Mouse (Mus musculus) forebrain, postnatal 0 days (tissue): ENCODE measurements at regions not wholly inside any gene's neighbourhood (a gene's known extent, or its start where the extent isn't known, plus 50 kb on each side); places are given as distances from the start of the nearest gene placed in this dataset.

Experiments used
- ATAC-seq: fragments of 200-750 bp; cut with Nextera tagmentation; 2 replicates; pipeline ENCODE4 v1.8.0; 2017; ENCODE audit warnings: mild to moderate bottlenecking, moderate library complexity
- DNase-seq: peaks from one replicate; pipeline ENCODE4 v3.0.0-alpha.2; 2015
- H3K27ac ChIP-seq: fragments of 300-500 bp; sonication (generic); 2 replicates; pipeline ENCODE4 v1.5.1; 2014; ENCODE audit warnings: low read depth, mild to moderate bottlenecking, antibody characterized with exemption, low read length, moderate library complexity, mixed read lengths
- H3K27me3 ChIP-seq: fragments of 300-500 bp; sonication (generic); 2 replicates; pipeline ENCODE4 v1.6.1; 2014; ENCODE audit warnings: mild to moderate bottlenecking, low read length, mixed read lengths; ENCODE audit not compliant: insufficient read depth
- H3K36me3 ChIP-seq: fragments of 300-500 bp; sonication (generic); 2 replicates; pipeline ENCODE4 v1.6.1; 2014; ENCODE audit warnings: mild to moderate bottlenecking, moderate library complexity; ENCODE audit not compliant: insufficient read depth
- H3K4me1 ChIP-seq: fragments of 300-500 bp; sonication (generic); 2 replicates; pipeline ENCODE4 v1.6.1; 2014; ENCODE audit warnings: antibody characterized with exemption; ENCODE audit not compliant: insufficient read depth
- H3K4me2 ChIP-seq: fragments of 300-500 bp; sonication (generic); 2 replicates; pipeline ENCODE4 v1.6.1; 2014; ENCODE audit warnings: low read depth, mild to moderate bottlenecking, moderate library complexity
- H3K4me3 ChIP-seq: fragments of 300-500 bp; sonication (generic); 2 replicates; pipeline ENCODE4 v1.5.1; 2014; ENCODE audit warnings: low read depth, low read length, mixed read lengths
- H3K9ac ChIP-seq: fragments of 300-500 bp; sonication (generic); 2 replicates; pipeline ENCODE4 v1.6.1; 2014; ENCODE audit warnings: mild to moderate bottlenecking
- H3K9me3 ChIP-seq: fragments of 300-500 bp; sonication (generic); 2 replicates; pipeline ENCODE4 v1.6.1; 2016; ENCODE audit warnings: low read length
- CTCF ChIP-seq: sonication (generic); IDR thresholded peaks from 2 replicates; pipeline ENCODE4 v1.5.1; 2016; ENCODE audit warnings: antibody characterized with exemption, control low read depth, low read depth
- WGBS: fragments of 180-500 bp; shearing (Covaris S2); extraction: QIAGEN DNeasy Blood & Tissue Kit; methylation state at CpG from one replicate; pipeline ENCODE4 v1.1.7; 2014; 5-methylcytosine and 5-hydroxymethylcytosine counted together

GRCm38 (mm10) chr12:31130434-31130833, 56.8 kb downstream of the Fam110c start:
- 69% methylated on average over 2 of the region's 2 CpGs for WGBS
- Histone ChIP-seq H3K27me3 (no peaks in the 10 kb centered on the region), H3K9me3 (no peaks in the 10 kb centered on the region), H3K27ac (no peak overlapping the region), H3K4me2 (no peak overlapping the region), H3K9ac (no peak overlapping the region), H3K36me3 (no peaks in the 10 kb centered on the region), H3K4me3 (no peak overlapping the region), H3K4me1 (no peaks in the 10 kb centered on the region)
- TF ChIP-seq CTCF: no peak
- no peak for DNase-seq
- no peak for ATAC-seq

- no peak for ATAC-seq
- 49% methylated on average over 6 of the region's 6 CpGs for WGBS
- no peak for TF ChIP-seq CTCF
- H3K4me3 ChIP-seq: no peak overlapping the region
- no peak overlapping the region for H3K27ac ChIP-seq
- H3K27me3 ChIP-seq: no peaks in the 10 kb centered on the region
- H3K36me3 ChIP-seq: no peaks in the 10 kb centered on the region
- H3K9ac ChIP-seq: no peak overlapping the region
- no peak overlapping the region for H3K4me2 ChIP-seq
- H3K9me3 ChIP-seq: no peaks in the 10 kb centered on the region
- DNase-seq: no peak
- H3K4me1 ChIP-seq: no peaks in the 10 kb centered on the region
Observed at GRCm38 (mm10) chr12:31134465-31134992, 60.9 kb downstream of the Fam110c start.

- H3K4me3 ChIP-seq: no peak overlapping the region
- no peaks in the 10 kb centered on the region for H3K4me1 ChIP-seq
- no peaks in the 10 kb centered on the region for H3K36me3 ChIP-seq
- H3K4me2 ChIP-seq: no peak overlapping the region
- no peak overlapping the region for H3K27ac ChIP-seq
- ATAC-seq (no peak), DNase-seq (no peak)
- 57% methylated on average over 10 of the region's 10 CpGs for WGBS
- TF ChIP-seq CTCF: no peak
- no peaks in the 10 kb centered on the region for H3K9me3 ChIP-seq
- H3K27me3 ChIP-seq: no peaks in the 10 kb centered on the region
- H3K9ac ChIP-seq: no peak overlapping the region
Observed at GRCm38 (mm10) chr12:31136364-31136763, 62.7 kb downstream of the Fam110c start.

GRCm38 (mm10) chr12:31136911-31137310, 63.2 kb downstream of the Fam110c start:
- no peaks in the 10 kb centered on the region for H3K4me1 ChIP-seq
- H3K36me3 ChIP-seq: no peaks in the 10 kb centered on the region
- DNase-seq (no peak), ATAC-seq (no peak)
- no peaks in the 10 kb centered on the region for H3K9me3 ChIP-seq
- H3K27ac ChIP-seq: no peak overlapping the region
- H3K9ac ChIP-seq: no peak overlapping the region
- H3K27me3 ChIP-seq: no peaks in the 10 kb centered on the region
- no peak overlapping the region for H3K4me2 ChIP-seq
- no peak overlapping the region for H3K4me3 ChIP-seq
- no peak for TF ChIP-seq CTCF
- WGBS: 30% methylated on average over 3 of the region's 3 CpGs

- Histone ChIP-seq H3K9me3 (no peaks in the 10 kb centered on the region), H3K36me3 (no peaks in the 10 kb centered on the region), H3K4me1 (no peaks in the 10 kb centered on the region), H3K4me3 (no peak overlapping the region), H3K9ac (no peak overlapping the region), H3K27me3 (no peaks in the 10 kb centered on the region), H3K27ac (no peak overlapping the region), H3K4me2 (no peak overlapping the region)
- WGBS: 76% methylated on average over 5 of the region's 5 CpGs
- no peak for TF ChIP-seq CTCF
- ATAC-seq (no peak), DNase-seq (no peak)
Observed at GRCm38 (mm10) chr12:31137431-31137830, 63.8 kb downstream of the Fam110c start.

GRCm38 (mm10) chr12:31139853-31140252, 66.2 kb downstream of the Fam110c start:
- H3K4me3 ChIP-seq: no peak overlapping the region
- no peak for TF ChIP-seq CTCF
- no peak overlapping the region for H3K27ac ChIP-seq
- no peak for DNase-seq
- no peak overlapping the region for H3K4me2 ChIP-seq
- H3K4me1 ChIP-seq: no peaks in the 10 kb centered on the region
- no peaks in the 10 kb centered on the region for H3K36me3 ChIP-seq
- H3K9me3 ChIP-seq: no peaks in the 10 kb centered on the region
- H3K27me3 ChIP-seq: no peaks in the 10 kb centered on the region
- ATAC-seq: no peak
- WGBS: 66% methylated on average over 4 of the region's 4 CpGs
- no peak overlapping the region for H3K9ac ChIP-seq

GRCm38 (mm10) chr12:31143266-31143665, 69.6 kb downstream of the Fam110c start:
- H3K9ac ChIP-seq: no peak overlapping the region
- no peaks in the 10 kb centered on the region for H3K36me3 ChIP-seq
- no peak for TF ChIP-seq CTCF
- H3K9me3 ChIP-seq: no peaks in the 10 kb centered on the region
- H3K4me3 ChIP-seq: no peak overlapping the region
- ATAC-seq (no peak), DNase-seq (no peak)
- no peak overlapping the region for H3K4me2 ChIP-seq
- H3K27ac ChIP-seq: no peak overlapping the region
- H3K4me1 ChIP-seq: no peaks in the 10 kb centered on the region
- WGBS: 91% methylated on average over 6 of the region's 6 CpGs
- no peaks in the 10 kb centered on the region for H3K27me3 ChIP-seq
